Comparison of ENCODE assay signal across 14 mouse cellular contexts in the genomic region with DNA sequence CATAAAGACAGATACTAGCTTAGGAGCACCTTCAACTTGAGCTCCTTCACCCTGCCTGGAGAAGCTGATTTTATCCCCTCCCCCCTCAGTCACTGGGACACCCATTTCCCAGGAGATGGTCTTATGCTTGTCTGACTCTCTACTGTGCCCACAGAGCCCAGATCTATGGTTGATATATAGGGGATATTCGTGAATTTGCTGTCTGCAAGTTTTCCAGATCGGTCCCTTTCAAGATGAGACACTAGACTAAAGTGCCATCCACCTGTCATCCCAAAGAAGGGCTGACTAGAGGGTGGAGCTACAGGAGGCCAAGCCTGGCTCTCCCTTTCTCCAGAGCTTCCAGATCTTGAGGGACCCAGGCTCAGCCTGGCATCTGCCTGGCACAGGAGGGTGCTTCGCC. TPM values are rescaled to one million over a fixed set of nuclear protein-coding genes. Genes with fewer than 3 reads are reported as not detected.
DNase-seq lines count a peak whose midpoint lies in the region; ATAC-seq and TF ChIP-seq lines count a peak whose summit lies in the region.
"Had no signal": no experiment of that assay in that cellular context is flagged by ENCODE, and none has a peak within 500 bp of the region (broad histone marks: within the 10 kb centered on the region; RNA-seq: fewer than 3 reads in every experiment).

No protein-coding gene starts in this region.

- H3K4me1 ChIP-seq in heart, embryonic 12.5 days (replicated peaks) = peaks cover 56% of the 10 kb centered on the region
- peaks cover 60% of the 10 kb centered on the region for H3K4me1 ChIP-seq in heart, embryonic 10.5 days
- H3K4me1 ChIP-seq in liver, embryonic 11.5 days (replicated peaks; ENCODE audit: control insufficient read depth, insufficient read depth, low read length) = peaks cover 29% of the 10 kb centered on the region
- H3K4me1 ChIP-seq in liver, postnatal 0 days (ENCODE audit: insufficient read depth) = peaks cover 39% of the 10 kb centered on the region
- peaks cover 49% of the 10 kb centered on the region for H3K4me1 ChIP-seq in embryonic facial prominence, embryonic 12.5 days
- peaks cover 57% of the 10 kb centered on the region for H3K4me1 ChIP-seq in limb, embryonic 15.5 days

- no peak for DNase-seq in heart, embryonic 10.5 days (ENCODE audit: low spot score)
- DNase-seq in liver, embryonic 11.5 days (ENCODE audit: low spot score) = no peak
- no peak for DNase-seq in liver, postnatal 0 days
- no peak for DNase-seq in gastrocnemius, adult 8-10 months (ENCODE audit: low spot score in 2 of 2)
- DNase-seq in right cerebral cortex, adult 18-20 months = no peak
- DNase-seq: B cell, adult 2 months; gastrocnemius, adult 2 months; thymus, postnatal 25 days had no signal

- H3K4me3 ChIP-seq in heart, embryonic 12.5 days = no peak overlapping the region
- H3K4me3 ChIP-seq in heart, embryonic 10.5 days = no peak overlapping the region
- H3K4me3 ChIP-seq in liver, embryonic 11.5 days (ENCODE audit: low read depth, low read length) = no peak overlapping the region; the same call in 1 of the 2 replicates
- H3K4me3 ChIP-seq in liver, postnatal 0 days (ENCODE audit: low read depth, low read length) = no peak overlapping the region
- no peak overlapping the region for H3K4me3 ChIP-seq in embryonic facial prominence, embryonic 12.5 days
- no peak overlapping the region for H3K4me3 ChIP-seq in limb, embryonic 15.5 days
- H3K4me3 ChIP-seq: gastrocnemius, adult 2 months had no signal

- no peaks in the 10 kb centered on the region for H3K27me3 ChIP-seq in heart, embryonic 12.5 days (replicated peaks)
- 0 out of 2 replicates have a peak, but pooled peaks cover 8% of the 10 kb centered on the region for H3K27me3 ChIP-seq in heart, embryonic 10.5 days (ENCODE audit: insufficient read depth, poor library complexity, severe bottlenecking)
- H3K27me3 ChIP-seq in liver, embryonic 11.5 days (replicated peaks; ENCODE audit: control insufficient read depth, insufficient read depth, low read length) = no peaks in the 10 kb centered on the region
- H3K27me3 ChIP-seq in liver, postnatal 0 days (ENCODE audit: insufficient read depth, low read length) = no peaks in the 10 kb centered on the region
- H3K27me3 ChIP-seq in embryonic facial prominence, embryonic 12.5 days = no peaks in the 10 kb centered on the region
- no peaks in the 10 kb centered on the region for H3K27me3 ChIP-seq in limb, embryonic 15.5 days
- H3K27me3 ChIP-seq: heart, embryonic 13.5 days; neural tube, embryonic 12.5 days had no signal

- H3K4me2 ChIP-seq in heart, embryonic 12.5 days = no peak overlapping the region
- H3K4me2 ChIP-seq in liver, embryonic 11.5 days = peak overlapping the region; percentile 94
- H3K4me2 ChIP-seq in liver, postnatal 0 days (ENCODE audit: low read depth, low read length) = no peak overlapping the region
- H3K4me2 ChIP-seq in embryonic facial prominence, embryonic 12.5 days (replicated peaks) = 0 out of 2 replicates have a peak overlapping the region, but pooled peaks have one; percentile 80
- H3K4me2 ChIP-seq in limb, embryonic 15.5 days = no peak overlapping the region

- H3K36me3 ChIP-seq in heart, embryonic 12.5 days = peaks cover 20% of the 10 kb centered on the region
- H3K36me3 ChIP-seq in heart, embryonic 10.5 days = peaks cover 23% of the 10 kb centered on the region
- H3K36me3 ChIP-seq in liver, embryonic 11.5 days (ENCODE audit: control insufficient read depth, insufficient read depth, low read length) = peaks cover 10% of the 10 kb centered on the region
- peaks cover 12% of the 10 kb centered on the region for H3K36me3 ChIP-seq in liver, postnatal 0 days (replicated peaks; ENCODE audit: insufficient read depth, low read length)
- peaks cover 18% of the 10 kb centered on the region; the same call in 1 of the 2 replicates for H3K36me3 ChIP-seq in embryonic facial prominence, embryonic 12.5 days
- peaks cover 10% of the 10 kb centered on the region; the same call in 1 of the 2 replicates for H3K36me3 ChIP-seq in limb, embryonic 15.5 days

- WGBS in heart, embryonic 12.5 days = 69% methylated on average over 3 of the region's 3 CpGs
- WGBS in heart, embryonic 10.5 days = 61% methylated on average over 3 of the region's 3 CpGs
- 55% methylated on average over 3 of the region's 3 CpGs for WGBS in liver, embryonic 11.5 days
- WGBS in liver, postnatal 0 days (ENCODE audit: insufficient replicate concordance) = 60% methylated on average over 3 of the region's 3 CpGs
- WGBS in embryonic facial prominence, embryonic 12.5 days = 69% methylated on average over 3 of the region's 3 CpGs
- WGBS in limb, embryonic 15.5 days = 60% methylated on average over 3 of the region's 3 CpGs

- no peak for TF ChIP-seq EP300 in liver, postnatal 0 days (IDR thresholded peaks at IDR 0.05; ENCODE audit: low read depth)

- no peak overlapping the region for H3K27ac ChIP-seq in heart, embryonic 12.5 days (ENCODE audit: poor library complexity, severe bottlenecking)
- no peak overlapping the region for H3K27ac ChIP-seq in heart, embryonic 10.5 days
- H3K27ac ChIP-seq in liver, embryonic 11.5 days (ENCODE audit: low read depth, low read length) = peak overlapping the region; percentile 97; the same call in 1 of the 2 replicates
- no peak overlapping the region for H3K27ac ChIP-seq in liver, postnatal 0 days (ENCODE audit: low read depth)
- H3K27ac ChIP-seq in embryonic facial prominence, embryonic 12.5 days = peak overlapping the region; percentile 4; the same call in 1 of the 2 replicates
- H3K27ac ChIP-seq in limb, embryonic 15.5 days = 0 out of 2 replicates have a peak overlapping the region, but pooled peaks have one; percentile 13
- H3K27ac ChIP-seq: gastrocnemius, adult 2 months; heart, embryonic 13.5 days; neural tube, embryonic 12.5 days had no signal

- no peak for TF ChIP-seq CTCF in liver, postnatal 0 days (IDR thresholded peaks at IDR 0.05; ENCODE audit: low read depth)

- H3K9ac ChIP-seq in heart, embryonic 12.5 days = 0 out of 2 replicates have a peak overlapping the region, but pooled peaks have one; percentile 19
- H3K9ac ChIP-seq in liver, embryonic 11.5 days (ENCODE audit: low read depth, low read length) = peak overlapping the region; percentile 95; the same call in 1 of the 2 replicates
- H3K9ac ChIP-seq in liver, postnatal 0 days (replicated peaks) = no peak overlapping the region
- peak overlapping the region; percentile 76; the same call in 1 of the 2 replicates for H3K9ac ChIP-seq in embryonic facial prominence, embryonic 12.5 days
- no peak overlapping the region for H3K9ac ChIP-seq in limb, embryonic 15.5 days

- H3K9me3 ChIP-seq in heart, embryonic 12.5 days (replicated peaks) = no peaks in the 10 kb centered on the region
- no peaks in the 10 kb centered on the region for H3K9me3 ChIP-seq in heart, embryonic 10.5 days
- H3K9me3 ChIP-seq in liver, embryonic 11.5 days (ENCODE audit: control insufficient read depth, low read length) = no peaks in the 10 kb centered on the region
- H3K9me3 ChIP-seq in liver, postnatal 0 days (ENCODE audit: low read length) = no peaks in the 10 kb centered on the region
- H3K9me3 ChIP-seq in embryonic facial prominence, embryonic 12.5 days = no peaks in the 10 kb centered on the region
- H3K9me3 ChIP-seq in limb, embryonic 15.5 days = no peaks in the 10 kb centered on the region
- H3K9me3 ChIP-seq: heart, embryonic 13.5 days; neural tube, embryonic 12.5 days had no signal

- no peak for ATAC-seq in heart, embryonic 12.5 days (ENCODE audit: insufficient number of reproducible peaks, low FRiP score)
- ATAC-seq in liver, embryonic 11.5 days (replicated peaks; ENCODE audit: low FRiP score) = no peak
- ATAC-seq in liver, postnatal 0 days = no peak
- ATAC-seq in embryonic facial prominence, embryonic 12.5 days (ENCODE audit: insufficient number of reproducible peaks, insufficient read depth, low FRiP score, low TSS enrichment) = no peak
- ATAC-seq in limb, embryonic 15.5 days (ENCODE audit: insufficient number of reproducible peaks, low FRiP score, low TSS enrichment, low read depth) = no peak
- ATAC-seq: inflammation-experienced regulatory T-cells, adult 6 months had no signal

RNA-seq across cellular contexts. Expression of gene Rab26, which starts 2.9 kb away (rescaled TPM):
- polyA plus RNA-seq in heart, embryonic 12.5 days (2016; fragmentation: Nextera tagmentation; extraction: Ambion mirVana) = 1.2 TPM in 2 replicates
- 1.3 and 2.3 TPM in 2 replicates for polyA plus RNA-seq in heart, embryonic 10.5 days (2016; fragmentation: Nextera tagmentation; extraction: Ambion mirVana)
- 2.0 and 2.4 TPM in 2 replicates for polyA plus RNA-seq in liver, embryonic 11.5 days (2014; fragmentation: Nextera tagmentation; extraction: Ambion mirVana)
- polyA plus RNA-seq in liver, postnatal 0 days (2015; fragmentation: Nextera tagmentation; extraction: Ambion mirVana) = 0.45 and 0.81 TPM in 2 replicates
- 3.6 and 3.7 TPM in 2 replicates for polyA plus RNA-seq in embryonic facial prominence, embryonic 12.5 days (2016; fragmentation: Nextera tagmentation; extraction: Ambion mirVana)
- 3.0 and 3.8 TPM in 2 replicates for polyA plus RNA-seq in limb, embryonic 15.5 days (2015; fragmentation: Nextera tagmentation; extraction: Ambion mirVana)
- under 1 TPM in 1 of 4 experiments, not detected in 3; 0.27 TPM for total RNA-seq in gastrocnemius, adult 8-10 months (2022)
- total RNA-seq: gastrocnemius, adult 2 months had no signal

RNA-seq across cellular contexts. Expression of gene Traf7, which starts 3.3 kb away (rescaled TPM):
- polyA plus RNA-seq in heart, embryonic 12.5 days (2016; fragmentation: Nextera tagmentation; extraction: Ambion mirVana) = 71.8 and 81.4 TPM in 2 replicates
- 93.5 and 95.9 TPM in 2 replicates for polyA plus RNA-seq in heart, embryonic 10.5 days (2016; fragmentation: Nextera tagmentation; extraction: Ambion mirVana)
- polyA plus RNA-seq in liver, embryonic 11.5 days (2014; fragmentation: Nextera tagmentation; extraction: Ambion mirVana) = 81.0 and 90.7 TPM in 2 replicates
- 14.1 and 17.2 TPM in 2 replicates for polyA plus RNA-seq in liver, postnatal 0 days (2015; fragmentation: Nextera tagmentation; extraction: Ambion mirVana)
- 98.5 and 103 TPM in 2 replicates for polyA plus RNA-seq in embryonic facial prominence, embryonic 12.5 days (2016; fragmentation: Nextera tagmentation; extraction: Ambion mirVana)
- 89.8 and 104 TPM in 2 replicates for polyA plus RNA-seq in limb, embryonic 15.5 days (2015; fragmentation: Nextera tagmentation; extraction: Ambion mirVana)
- 10 to 100 TPM; 25.0 to 28.2 (median 26.2) TPM for total RNA-seq in gastrocnemius, adult 8-10 months (2022)

RNA-seq across cellular contexts. Expression of gene Pkd1, which starts 18.6 kb away (rescaled TPM):
- 18.1 and 18.9 TPM in 2 replicates for polyA plus RNA-seq in heart, embryonic 12.5 days (2016; fragmentation: Nextera tagmentation; extraction: Ambion mirVana)
- 12.3 and 13.9 TPM in 2 replicates for polyA plus RNA-seq in heart, embryonic 10.5 days (2016; fragmentation: Nextera tagmentation; extraction: Ambion mirVana)
- 8.7 and 12.2 TPM in 2 replicates for polyA plus RNA-seq in liver, embryonic 11.5 days (2014; fragmentation: Nextera tagmentation; extraction: Ambion mirVana)
- 2.7 and 2.8 TPM in 2 replicates for polyA plus RNA-seq in liver, postnatal 0 days (2015; fragmentation: Nextera tagmentation; extraction: Ambion mirVana)
- polyA plus RNA-seq in embryonic facial prominence, embryonic 12.5 days (2016; fragmentation: Nextera tagmentation; extraction: Ambion mirVana) = 26.8 and 29.8 TPM in 2 replicates
- polyA plus RNA-seq in limb, embryonic 15.5 days (2015; fragmentation: Nextera tagmentation; extraction: Ambion mirVana) = 32.1 and 37.9 TPM in 2 replicates
- total RNA-seq in gastrocnemius, adult 8-10 months (2022) = 10 to 100 TPM; 14.6 to 20.4 (median 19.0) TPM

RNA-seq across cellular contexts. Expression of gene Caskin1, which starts 42.7 kb away (rescaled TPM):
- 0.64 and 0.77 TPM in 2 replicates for polyA plus RNA-seq in heart, embryonic 12.5 days (2016; fragmentation: Nextera tagmentation; extraction: Ambion mirVana)
- polyA plus RNA-seq in heart, embryonic 10.5 days (2016; fragmentation: Nextera tagmentation; extraction: Ambion mirVana) = 0.71 and 1.4 TPM in 2 replicates
- 0.47 and 0.56 TPM in 2 replicates for polyA plus RNA-seq in liver, embryonic 11.5 days (2014; fragmentation: Nextera tagmentation; extraction: Ambion mirVana)
- not detected in 2 replicates for polyA plus RNA-seq in liver, postnatal 0 days (2015; fragmentation: Nextera tagmentation; extraction: Ambion mirVana)
- 7.3 and 7.5 TPM in 2 replicates for polyA plus RNA-seq in embryonic facial prominence, embryonic 12.5 days (2016; fragmentation: Nextera tagmentation; extraction: Ambion mirVana)
- 2.8 and 3.0 TPM in 2 replicates for polyA plus RNA-seq in limb, embryonic 15.5 days (2015; fragmentation: Nextera tagmentation; extraction: Ambion mirVana)
- under 1 TPM in 2 of 4 experiments, not detected in 2; 0.05 to 0.21 TPM for total RNA-seq in gastrocnemius, adult 8-10 months (2022)

RNA-seq across cellular contexts. Expression of gene Mlst8, which starts 52.2 kb away (rescaled TPM):
- 17.8 and 20.5 TPM in 2 replicates for polyA plus RNA-seq in heart, embryonic 12.5 days (2016; fragmentation: Nextera tagmentation; extraction: Ambion mirVana)
- polyA plus RNA-seq in heart, embryonic 10.5 days (2016; fragmentation: Nextera tagmentation; extraction: Ambion mirVana) = 22.3 and 22.7 TPM in 2 replicates
- polyA plus RNA-seq in liver, embryonic 11.5 days (2014; fragmentation: Nextera tagmentation; extraction: Ambion mirVana) = 22.3 TPM in 2 replicates
- polyA plus RNA-seq in liver, postnatal 0 days (2015; fragmentation: Nextera tagmentation; extraction: Ambion mirVana) = 6.2 and 8.1 TPM in 2 replicates
- 32.8 and 35.0 TPM in 2 replicates for polyA plus RNA-seq in embryonic facial prominence, embryonic 12.5 days (2016; fragmentation: Nextera tagmentation; extraction: Ambion mirVana)
- polyA plus RNA-seq in limb, embryonic 15.5 days (2015; fragmentation: Nextera tagmentation; extraction: Ambion mirVana) = 26.2 and 30.5 TPM in 2 replicates
- 10 to 100 TPM in 2 of 4 experiments, 1 to 10 TPM in 2; 8.2 to 11.3 (median 9.6) TPM for total RNA-seq in gastrocnemius, adult 8-10 months (2022)

Comparison
In these comparisons a context has a peak if more than half of its experiments do, and no peak if none do; other contexts are left out.
1. H3K27ac ChIP-seq: peak in liver, embryonic 11.5 days (single experiment), embryonic facial prominence, embryonic 12.5 days (single experiment) and limb, embryonic 15.5 days (single experiment); none in heart, embryonic 12.5 days (single experiment), heart, embryonic 10.5 days (single experiment) and liver, postnatal 0 days (single experiment).
2. H3K4me2 ChIP-seq: peak in liver, embryonic 11.5 days (single experiment) and embryonic facial prominence, embryonic 12.5 days (single experiment); none in heart, embryonic 12.5 days (single experiment), liver, postnatal 0 days (single experiment) and limb, embryonic 15.5 days (single experiment).
3. H3K9ac ChIP-seq: peak in heart, embryonic 12.5 days (single experiment), liver, embryonic 11.5 days (single experiment) and embryonic facial prominence, embryonic 12.5 days (single experiment); none in liver, postnatal 0 days (single experiment) and limb, embryonic 15.5 days (single experiment).